Mouse (Mus musculus) testis, adult 2 months (tissue): ENCODE results near the gene Nelfcd.

Experiments used
- CTCF ChIP-seq: fragments of 200-500 bp; IDR thresholded peaks from 2 replicates; pipeline ENCODE4 v1.5.1; 2012; ENCODE audit warnings: low read depth, mild to moderate bottlenecking, inconsistent platforms, low read length, moderate library complexity; ENCODE audit not compliant: control insufficient read depth, insufficient read depth, insufficient replicate concordance
- POLR2A ChIP-seq: fragments of 200-500 bp; IDR thresholded peaks from 2 replicates; pipeline ENCODE4 v1.6.1; 2012; ENCODE audit warnings: low read depth, mild to moderate bottlenecking, inconsistent platforms, low read length, moderate library complexity; ENCODE audit not compliant: control insufficient read depth

- TF ChIP-seq POLR2A: no peak
- no peak for TF ChIP-seq CTCF
Observed at GRCm38 (mm10) chr2:174413127-174413526, 2.5 kb upstream of the Nelfcd start.
